Mouse (Mus musculus) small intestine, adult 2 months (tissue): ENCODE measurements around the gene Cfap54.

Experiments
- CTCF ChIP-seq: fragments of 200-500 bp; IDR thresholded peaks from 2 replicates; pipeline ENCODE4 v1.5.1; 2012; ENCODE audit warnings: low read depth, mild to moderate bottlenecking, control low read depth, inconsistent platforms, low read length, moderate library complexity, mixed read lengths; ENCODE audit not compliant: insufficient replicate concordance, insufficient read length; ENCODE audit errors: extremely low read depth
- POLR2A ChIP-seq: fragments of 200-500 bp; IDR thresholded peaks from 2 replicates; pipeline ENCODE4 v1.6.1; 2012; ENCODE audit warnings: low read depth, mild to moderate bottlenecking, control low read depth, inconsistent platforms, low read length, moderate library complexity

- no peak for TF ChIP-seq CTCF
- TF ChIP-seq POLR2A = no peak
These were observed 35.2 kb upstream of the Cfap54 start for GRCm38 (mm10) chr10:93116636-93117035.
